Mouse (Mus musculus): ENCODE data around the gene Acot7. TPM values are rescaled to one million over a fixed set of nuclear protein-coding genes. Genes with fewer than 3 reads are reported as not detected.

The Acot7 gene
- total RNA-seq, 2 experiments from 2014 or later, result 39.1 to 44.4 TPM

DNA sequence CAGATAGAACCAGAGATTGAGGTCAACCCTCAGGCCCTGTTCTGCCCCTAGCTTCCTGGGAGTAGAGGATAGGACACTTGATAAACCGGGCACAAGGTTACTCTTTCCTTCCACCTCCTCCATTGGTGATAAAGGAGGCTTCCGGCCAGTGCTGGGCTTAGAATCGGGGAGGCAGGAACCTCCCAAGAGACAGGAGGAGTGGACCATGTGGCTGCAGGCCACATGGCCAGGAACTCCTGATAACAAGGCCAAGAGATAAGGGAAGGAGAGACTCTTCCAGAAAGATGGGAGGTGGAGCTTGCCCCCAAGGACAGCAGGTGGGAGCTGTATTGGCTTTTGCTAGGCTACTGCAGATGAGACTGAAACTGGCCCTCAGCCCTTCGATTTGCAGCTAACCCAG lies 27.4 kb upstream of the Acot7 start:
- no peak for DNase-seq (ENCODE audit: low spot score in 2 of 2)

DNA sequence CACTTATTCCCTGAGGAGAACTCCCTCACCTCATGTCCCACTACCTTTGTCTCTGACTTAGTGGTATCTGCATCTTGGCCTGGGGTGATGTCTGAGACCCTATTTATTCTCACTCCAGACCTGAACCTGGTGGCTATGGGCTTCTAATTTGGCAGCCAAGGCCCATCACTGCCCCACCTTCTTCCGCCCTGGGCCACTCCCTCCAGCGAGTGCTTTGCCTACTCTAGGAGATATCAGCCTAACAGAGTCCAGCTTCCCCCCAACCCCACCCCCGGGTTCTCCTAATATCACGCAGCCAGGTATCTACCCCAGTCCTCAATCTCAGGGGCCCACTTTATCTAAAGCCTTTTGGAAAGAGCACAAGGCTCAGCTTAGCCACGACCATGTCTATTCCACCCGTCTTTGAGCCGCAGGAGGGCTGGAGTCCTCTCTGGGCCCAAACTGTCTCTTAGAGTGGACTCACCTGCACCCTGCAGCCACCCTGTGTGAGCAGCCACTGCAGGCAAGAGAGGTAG lies 26.4 kb upstream of the Acot7 start:
- no peak for DNase-seq (ENCODE audit: low spot score in 2 of 2)

DNA sequence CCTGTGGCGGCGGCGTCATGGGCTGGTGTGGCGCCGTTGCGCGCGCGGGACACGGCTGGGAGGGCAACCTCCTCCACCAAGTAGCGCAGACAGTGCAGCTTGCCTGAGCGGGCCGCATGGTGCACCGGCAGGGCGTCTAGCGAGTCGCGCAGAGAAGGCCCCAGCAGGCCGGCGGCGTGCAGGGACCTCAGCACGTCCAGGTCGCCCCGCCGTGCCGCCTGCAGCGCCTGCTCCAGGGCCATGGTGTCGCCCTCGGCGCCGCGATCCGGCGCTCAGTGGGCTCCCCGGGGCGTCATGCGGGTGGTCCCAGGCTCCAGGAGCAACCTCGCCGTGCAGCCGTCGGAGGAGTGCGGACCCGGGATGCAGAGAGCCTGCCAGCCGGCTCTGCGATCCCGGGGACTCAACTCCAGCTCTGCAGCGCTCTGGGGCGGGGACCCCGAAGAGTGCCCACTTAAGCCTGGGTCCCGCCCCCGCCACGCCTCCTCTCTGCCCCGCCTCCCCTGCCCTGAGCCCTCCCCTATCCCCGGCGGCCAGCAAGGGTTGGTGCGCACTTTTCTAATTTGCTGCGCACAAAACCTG lies 25.9 kb upstream of the Acot7 start, which contains the start of gene Espn:
TSS of gene Espn (minus strand) at position 406 of the 579 bp plus-strand sequence.
- no peak for DNase-seq (ENCODE audit: low spot score in 2 of 2)

DNA sequence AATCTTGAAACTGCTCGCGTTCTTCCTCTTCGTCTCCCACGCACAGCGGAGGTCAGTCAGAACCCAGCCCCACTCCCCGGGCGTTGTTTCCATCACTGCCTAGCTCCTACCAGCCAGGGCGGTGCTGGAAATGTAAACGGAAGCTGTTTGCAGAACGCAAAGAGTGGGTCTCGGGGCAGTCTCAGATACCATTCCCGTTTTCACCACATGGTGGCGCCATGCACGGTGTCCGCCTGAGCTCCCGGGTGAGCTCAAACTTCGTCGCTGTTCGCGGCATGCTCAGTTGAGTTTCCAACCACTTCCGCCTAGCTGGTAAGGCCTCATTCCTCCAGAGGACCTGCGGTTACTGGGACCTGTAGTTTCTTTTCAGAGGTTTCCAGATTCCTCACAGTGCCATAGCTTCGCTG lies 24.2 kb upstream of the Acot7 start:
- DNase-seq (ENCODE audit: low spot score in 2 of 2), result peak; percentile 66 to 71

DNA sequence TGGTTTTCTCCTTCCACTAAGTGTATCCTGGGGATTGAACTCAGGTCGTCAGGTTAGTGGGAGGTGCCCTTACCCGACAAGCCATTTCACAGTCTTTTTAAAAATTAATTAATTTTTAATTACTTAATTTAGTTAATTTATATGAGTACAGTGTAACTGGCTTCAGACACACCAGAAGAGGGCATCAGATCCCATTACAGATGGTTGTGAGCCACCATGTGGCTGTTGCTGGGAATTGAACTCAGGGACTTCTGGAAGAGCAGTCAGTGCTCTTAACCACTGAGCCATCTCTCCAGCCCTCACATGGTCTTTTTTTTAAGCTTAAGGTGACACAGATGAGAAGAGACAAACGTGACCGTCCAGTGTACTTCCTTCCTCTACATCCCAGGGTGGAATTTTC lies 22.9 kb upstream of the Acot7 start:
- DNase-seq (ENCODE audit: low spot score in 2 of 2), result no peak

DNA sequence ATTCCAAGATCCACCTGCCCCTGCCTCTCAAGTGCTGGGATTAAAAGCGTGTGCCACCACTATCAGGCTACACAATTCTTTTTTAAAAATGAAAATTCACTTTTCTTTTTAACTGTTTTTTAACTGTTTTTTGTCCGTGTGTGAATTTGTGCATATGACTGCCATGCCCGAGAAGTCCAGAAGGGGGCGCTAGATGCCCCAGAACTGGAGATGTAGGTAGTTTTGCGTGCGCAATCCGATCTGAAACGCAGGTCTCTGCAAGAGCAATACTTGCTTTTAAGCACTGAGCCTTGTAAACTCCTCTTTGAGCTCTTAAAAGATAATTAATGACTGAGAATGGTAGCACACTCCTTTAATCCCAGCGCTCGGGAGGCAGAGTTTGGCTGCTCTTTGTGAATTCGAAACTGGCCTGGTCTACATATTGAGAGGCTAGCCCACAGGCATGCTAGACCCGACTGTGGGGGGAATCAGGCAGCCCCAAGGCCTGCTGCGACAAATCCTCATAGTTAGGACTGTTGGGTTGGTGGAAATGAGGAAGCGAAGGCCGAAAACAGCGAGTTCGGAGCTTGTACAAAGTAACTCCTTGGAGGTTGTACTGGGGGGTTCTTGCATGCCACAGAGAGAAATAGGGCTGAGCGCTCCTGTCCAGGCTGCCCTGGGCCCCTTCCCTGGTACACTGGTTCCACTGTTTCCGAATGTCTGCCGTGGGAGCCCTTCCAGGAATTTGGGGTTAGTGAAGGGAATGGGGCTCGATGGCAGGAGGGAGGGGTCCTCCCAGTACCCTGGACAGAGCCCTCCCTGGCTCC lies 20.0 kb upstream of the Acot7 start:
- no peak for DNase-seq (ENCODE audit: low spot score in 2 of 2)

DNA sequence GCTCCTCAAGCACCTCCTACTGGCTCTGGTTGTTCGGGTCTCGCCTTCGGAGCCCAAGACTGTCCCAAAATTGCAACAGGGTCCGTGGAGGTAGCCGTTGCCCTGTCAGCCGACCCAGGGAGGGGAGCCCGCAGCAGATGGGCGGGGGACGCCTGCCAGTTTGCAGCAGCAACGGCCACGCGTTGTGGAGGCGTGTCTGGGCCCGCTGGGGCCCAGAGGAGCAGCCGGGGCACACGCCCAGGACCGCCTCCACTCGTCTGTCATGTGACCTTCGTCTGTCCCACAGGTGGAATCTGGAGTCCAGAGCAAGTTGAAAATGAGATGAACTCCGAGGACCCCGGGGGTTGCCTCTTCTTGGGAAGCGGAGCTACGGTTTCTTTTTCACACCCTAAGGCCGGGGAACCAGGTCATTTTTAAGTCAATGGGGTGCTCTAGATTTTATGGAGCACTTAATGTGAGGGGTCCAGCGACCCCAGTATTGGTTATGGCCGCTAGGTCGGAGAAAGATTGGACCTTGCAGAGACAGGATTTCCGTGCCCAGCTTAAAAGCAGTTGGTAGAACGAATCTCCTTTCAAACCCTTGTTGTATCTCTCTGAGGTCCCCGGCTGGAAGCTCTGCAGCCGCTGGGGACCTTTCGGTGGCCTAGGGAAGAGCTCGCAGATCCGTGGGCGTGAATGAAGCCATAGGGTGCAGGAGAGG lies 19.2 kb upstream of the Acot7 start, which contains the start of gene Hes2:
TSS of gene Hes2 (plus strand) at position 283 of the 700 bp plus-strand sequence.
- DNase-seq (ENCODE audit: low spot score in 2 of 2), result no peak

DNA sequence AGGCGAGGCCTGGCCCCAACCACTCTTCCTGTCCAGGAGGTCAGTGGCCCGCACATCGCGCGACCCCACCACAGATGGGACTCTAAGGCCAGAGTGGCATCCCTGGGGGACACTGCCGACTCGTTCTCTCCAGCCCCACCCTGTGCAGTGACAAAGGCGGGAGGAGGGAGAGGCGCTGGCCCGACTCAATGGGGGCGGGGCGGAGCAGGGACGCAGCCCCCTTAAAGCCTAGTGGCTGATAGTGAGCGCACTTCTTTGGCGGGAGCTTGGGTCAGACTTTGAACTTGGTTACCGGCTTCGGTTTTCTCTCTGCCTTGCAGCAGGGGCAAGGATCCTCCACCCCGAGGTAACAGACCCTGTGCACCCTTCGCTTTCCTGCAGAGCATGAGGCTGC lies 18.7 kb upstream of the Acot7 start:
- DNase-seq (ENCODE audit: low spot score in 2 of 2), result no peak

DNA sequence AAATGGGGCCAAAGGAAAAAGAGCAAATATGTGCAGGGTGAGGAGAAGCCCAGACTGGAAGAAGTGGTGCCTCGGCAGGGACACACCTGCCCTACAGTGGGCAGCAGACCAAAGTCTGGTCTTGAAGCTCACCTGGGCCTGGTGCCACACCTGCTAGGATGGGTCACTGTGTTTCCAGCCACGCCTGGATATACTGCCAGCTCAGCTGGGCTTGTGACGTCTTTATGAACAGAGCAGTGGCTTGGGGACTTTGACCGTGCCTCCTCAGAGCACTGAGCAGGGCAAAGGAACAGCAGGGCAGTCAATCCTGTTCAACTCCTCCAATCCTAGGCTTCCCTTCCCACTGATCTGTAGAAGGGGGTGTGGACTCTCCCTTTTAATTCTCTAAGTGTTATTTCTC lies 17.2 kb upstream of the Acot7 start:
- no peak for DNase-seq (ENCODE audit: low spot score in 2 of 2)

DNA sequence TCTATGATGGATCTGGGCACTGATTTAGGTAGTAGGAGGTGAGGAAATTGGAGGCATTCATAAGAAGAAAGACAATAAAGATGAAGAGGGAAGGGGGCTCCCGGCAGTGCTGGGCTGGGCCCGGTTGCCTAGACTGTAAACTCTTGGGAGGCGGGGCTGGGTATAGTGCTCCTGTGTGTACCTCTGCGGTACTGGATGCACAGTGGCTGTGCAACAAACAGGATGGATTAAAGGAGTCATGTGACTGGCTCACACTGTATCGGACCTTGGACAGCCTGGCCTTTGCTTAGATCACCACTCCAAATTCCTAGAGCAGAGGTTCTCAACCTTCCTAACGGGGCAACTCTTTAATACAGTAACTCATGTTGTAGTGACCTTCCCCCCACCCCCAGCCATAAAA lies 16.3 kb upstream of the Acot7 start:
- no peak for DNase-seq (ENCODE audit: low spot score in 2 of 2)

DNA sequence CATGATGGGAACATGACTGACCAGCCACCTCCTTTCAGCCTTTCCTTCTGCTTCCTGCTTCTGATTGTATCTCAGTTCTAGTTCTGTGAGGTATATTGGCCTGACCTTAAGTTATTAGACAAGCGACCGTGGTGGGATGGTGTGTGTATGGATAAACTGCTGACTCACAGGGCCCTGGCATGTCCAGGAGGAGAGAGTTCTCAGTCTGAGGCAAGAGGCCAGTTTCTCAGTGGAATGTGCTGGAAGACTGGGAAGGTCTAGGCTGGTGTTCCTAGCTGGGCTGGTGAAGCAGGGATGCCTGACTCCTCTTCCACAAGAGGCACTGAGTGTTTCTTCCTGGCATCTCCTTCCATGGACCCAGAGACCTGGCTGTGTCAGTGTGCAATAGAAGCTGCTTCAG lies 15.2 kb upstream of the Acot7 start:
- no peak for DNase-seq (ENCODE audit: low spot score in 2 of 2)

DNA sequence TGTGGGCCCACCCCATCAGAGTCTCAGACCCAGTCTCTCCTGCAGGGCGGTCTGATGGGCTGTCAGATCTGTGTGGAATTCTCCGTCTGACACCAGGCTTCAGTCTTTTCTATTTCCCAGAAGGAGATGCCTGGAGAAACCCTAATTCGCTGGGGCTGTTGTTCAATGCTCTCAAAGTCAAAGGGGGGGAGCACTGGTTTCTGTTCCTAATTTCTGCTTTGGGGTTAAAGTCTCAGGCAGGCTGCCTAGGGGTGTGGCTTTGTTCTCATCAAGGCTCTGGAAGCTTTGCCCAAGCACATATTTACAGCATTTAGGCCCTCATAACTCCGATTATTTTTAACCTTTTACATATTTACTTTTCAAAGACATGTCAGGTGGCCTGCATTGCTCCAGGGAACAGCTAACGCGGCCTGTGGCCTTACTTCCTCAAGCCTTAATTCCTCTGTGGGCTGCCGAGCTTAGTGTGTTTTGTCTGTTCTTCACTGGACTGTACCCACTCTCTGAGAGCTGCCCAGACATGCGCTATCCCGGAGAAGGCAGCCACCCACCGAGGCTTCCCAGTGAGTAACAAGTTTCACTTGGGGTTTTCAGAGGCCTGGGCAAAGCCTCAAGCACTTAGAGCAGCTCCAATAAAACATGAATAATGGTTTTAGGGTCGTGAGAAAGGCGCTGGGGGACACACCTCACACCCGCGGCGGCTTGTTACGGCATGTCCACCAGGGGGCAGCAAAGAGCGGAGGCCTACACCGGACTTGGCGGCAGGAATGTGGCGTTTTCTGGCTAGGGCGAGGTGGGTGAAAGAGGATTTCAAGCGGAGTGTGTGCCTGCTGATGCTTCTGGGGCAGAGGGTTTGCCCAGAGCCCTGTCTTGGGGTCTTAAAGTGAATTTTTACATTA lies 12.7 kb upstream of the Acot7 start:
- peak in 1 of 2 experiments; percentile 49 for DNase-seq (ENCODE audit: low spot score in 2 of 2)

DNA sequence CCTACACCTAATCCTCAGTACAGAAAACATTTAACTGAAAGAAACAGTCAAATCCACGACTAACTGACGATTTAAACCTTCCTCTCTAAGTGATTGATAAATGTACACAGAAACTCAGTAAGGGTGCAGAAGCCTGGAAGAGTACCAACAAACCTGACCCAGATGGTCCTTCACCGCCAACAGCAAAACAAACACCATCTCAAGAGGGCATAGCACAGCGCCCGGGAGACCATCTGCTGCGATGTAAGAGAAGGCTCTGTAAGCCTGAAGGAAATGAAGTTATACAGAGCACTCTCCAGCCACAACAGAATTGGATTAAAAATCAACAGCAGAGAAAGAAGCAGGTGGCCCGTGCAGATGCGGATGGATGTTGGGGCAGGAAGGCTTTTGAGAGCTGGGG lies 9.9 kb upstream of the Acot7 start:
- no peak for DNase-seq (ENCODE audit: low spot score in 2 of 2)

DNA sequence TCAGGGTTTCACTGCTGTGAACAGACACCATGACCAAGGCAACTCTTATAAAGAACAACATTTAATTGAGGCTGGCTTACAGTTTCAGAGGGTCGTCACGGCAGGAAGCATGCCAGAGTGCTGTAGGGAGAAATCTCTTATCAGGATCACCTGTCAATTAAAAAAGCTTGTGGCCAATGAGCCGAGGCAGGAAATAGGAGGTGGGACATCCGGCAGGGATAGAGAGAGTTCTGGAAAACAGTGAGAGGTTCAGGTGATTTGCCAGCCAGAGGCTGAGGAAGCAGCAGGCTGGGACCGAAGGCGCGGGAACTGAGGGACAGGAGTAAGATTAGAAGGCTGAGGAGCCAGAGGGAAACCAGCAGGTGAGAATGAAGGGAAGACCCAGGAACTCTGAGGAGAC lies 8.8 kb upstream of the Acot7 start:
- no peak for DNase-seq (ENCODE audit: low spot score in 2 of 2)

DNA sequence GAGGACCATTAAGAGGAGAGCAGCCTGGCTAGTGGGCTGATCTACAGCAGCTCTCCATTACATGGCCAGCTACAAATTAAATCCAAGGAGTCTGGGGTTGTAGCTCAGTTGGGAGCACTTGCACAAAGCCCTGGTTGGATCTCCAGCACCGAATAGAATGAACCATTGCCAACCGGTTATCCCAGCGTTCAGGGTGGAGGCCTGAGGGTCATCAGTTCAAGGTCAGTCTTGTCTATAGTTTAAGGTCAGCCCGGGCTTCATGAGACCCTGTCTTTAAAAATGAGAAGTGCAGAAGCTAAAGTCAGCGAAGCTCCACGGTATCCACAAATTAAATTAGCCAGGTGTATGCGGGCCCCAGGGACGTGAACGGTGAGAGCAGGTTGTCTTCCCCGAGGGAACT lies 7.6 kb upstream of the Acot7 start:
- DNase-seq (ENCODE audit: low spot score in 2 of 2), result no peak

DNA sequence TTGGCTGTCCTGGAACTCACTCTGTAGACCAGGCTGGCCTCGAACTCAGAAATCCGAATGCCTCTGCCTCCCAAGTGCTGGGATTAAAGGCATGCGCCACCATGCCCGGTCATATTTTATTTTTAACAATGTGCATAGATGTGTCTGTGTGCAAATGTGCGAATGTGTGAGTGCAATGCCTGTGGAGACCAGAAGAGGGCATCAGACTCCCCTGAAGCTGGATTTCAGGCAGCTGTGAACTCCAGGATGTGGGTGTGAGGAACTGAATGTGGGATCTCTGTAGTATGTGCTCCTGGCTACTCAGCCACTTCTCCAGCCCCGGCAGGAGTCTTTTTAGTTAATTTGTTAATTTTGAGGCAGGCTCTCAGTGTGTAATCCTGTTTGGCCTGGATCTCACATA lies 6.4 kb upstream of the Acot7 start:
- DNase-seq (ENCODE audit: low spot score in 2 of 2), result no peak

DNA sequence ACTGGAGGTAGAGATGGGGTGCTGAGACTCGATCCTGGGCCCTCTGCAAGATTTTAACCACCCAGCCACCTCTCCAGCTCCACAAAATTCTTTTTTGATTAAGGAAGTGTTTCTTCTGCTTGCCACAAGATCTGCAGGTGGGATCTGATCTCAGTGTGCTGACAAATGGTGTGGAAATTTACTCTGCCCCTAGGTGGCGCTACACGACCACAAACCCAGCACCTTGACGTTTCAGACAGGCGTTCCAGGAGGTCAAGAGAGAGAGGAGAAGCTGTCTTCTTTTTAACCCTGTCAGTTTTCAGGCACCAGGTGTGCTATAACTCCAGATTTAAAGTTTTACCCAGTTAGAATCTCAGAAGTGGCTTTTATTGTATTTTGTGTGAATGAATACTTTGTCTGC lies 4.9 kb upstream of the Acot7 start:
- DNase-seq (ENCODE audit: low spot score in 2 of 2), result peak; percentile 54 to 69

DNA sequence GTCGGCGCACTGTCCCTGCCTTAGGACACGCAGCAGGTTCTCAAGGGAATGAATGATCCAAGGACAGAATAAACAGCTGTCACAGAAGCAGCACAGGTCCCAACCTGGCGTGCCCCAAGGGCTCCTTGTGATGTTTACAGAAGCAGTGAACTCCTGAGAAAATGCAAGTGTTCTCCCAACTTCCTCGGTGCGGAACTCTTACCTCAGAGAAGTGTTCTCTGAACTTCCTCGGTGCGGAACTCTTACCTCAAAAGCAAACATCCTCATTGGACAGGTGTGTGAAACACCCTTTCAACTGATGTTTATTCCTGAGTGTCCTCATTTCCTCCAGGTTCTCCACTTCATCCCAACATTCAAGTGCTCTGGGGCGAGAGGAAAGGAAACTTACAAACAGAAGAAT lies 4.0 kb upstream of the Acot7 start:
- no peak for DNase-seq (ENCODE audit: low spot score in 2 of 2)

DNA sequence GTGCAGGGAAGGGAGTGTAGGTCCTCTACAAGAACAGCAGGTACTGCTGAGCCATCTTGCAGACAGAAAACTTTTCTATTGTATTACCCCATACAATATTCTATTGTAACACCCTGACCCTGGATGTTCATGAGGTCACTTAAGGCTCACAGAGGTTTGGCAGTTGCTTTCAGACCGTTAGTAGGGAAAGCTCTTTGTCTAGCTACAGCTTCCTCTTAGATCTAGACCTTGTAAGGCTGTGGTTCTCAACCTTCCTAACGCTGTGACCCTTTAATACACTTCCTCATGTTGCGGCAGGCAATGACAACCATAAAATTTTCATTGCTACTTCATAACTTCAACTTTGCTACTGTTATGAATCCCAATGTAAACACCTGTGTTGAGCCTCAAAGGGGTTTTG lies 1.3 kb upstream of the Acot7 start:
- no peak for DNase-seq (ENCODE audit: low spot score in 2 of 2)

DNA sequence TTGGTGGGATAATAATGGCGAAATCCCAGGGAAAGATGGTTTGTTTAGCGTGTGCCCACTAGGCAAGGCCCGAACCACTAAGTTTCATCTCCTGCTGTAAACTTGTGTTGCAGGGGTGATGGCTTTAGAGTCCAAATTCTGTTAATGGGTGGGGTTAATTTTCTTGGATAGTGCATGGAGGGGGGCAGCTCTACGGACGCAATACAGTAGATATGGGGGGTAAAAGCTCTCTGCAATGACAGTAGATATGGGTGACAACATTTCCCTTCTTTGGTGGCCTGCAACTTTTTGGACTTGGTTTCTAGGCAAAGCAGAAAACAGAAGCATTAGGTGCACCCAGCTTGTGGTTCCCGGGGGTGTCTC lies 779 bp upstream of the Acot7 start:
- DNase-seq (ENCODE audit: low spot score in 2 of 2), result no peak

DNA sequence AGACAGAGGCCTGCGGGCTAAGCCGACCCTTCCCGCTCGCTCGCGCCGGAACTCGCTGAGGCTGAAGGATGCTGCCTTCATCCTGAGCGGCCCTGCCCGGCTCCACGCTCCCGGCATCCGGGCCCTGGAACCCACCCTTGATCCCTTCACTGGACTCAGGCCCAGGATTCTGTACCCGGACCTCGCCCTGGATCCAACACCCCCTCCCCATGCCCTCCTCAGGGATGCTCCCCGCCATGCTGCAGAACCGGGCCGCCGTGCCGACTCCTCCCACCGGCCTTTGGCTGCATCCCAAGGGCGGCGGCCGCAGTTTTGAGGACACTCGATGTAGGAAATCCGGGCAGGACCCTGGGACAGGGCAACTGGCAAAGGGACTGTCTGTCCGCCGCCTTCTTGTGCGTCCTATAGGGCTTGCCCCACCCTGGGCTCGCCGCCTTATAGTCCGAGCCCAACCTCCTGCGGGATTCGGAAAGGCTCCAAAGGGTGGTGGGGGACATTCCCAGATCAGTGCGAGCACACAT lies 470 bp downstream of the Acot7 start:
- DNase-seq (ENCODE audit: low spot score in 2 of 2), result peak in 1 of 2 experiments; percentile 34
